Mouse (Mus musculus) liver, embryonic 15.5 days (tissue): ENCODE results near the gene Gadd45b. TPM values are rescaled to one million over a fixed set of nuclear protein-coding genes. Genes with fewer than 3 reads are reported as not detected.

ENCODE experiments used
- ATAC-seq: fragments of 200-750 bp; cut with Nextera tagmentation; 2 replicates; pipeline ENCODE4 v1.8.0; 2017; ENCODE audit warnings: moderate number of reproducible peaks, mild to moderate bottlenecking, moderate library complexity; ENCODE audit not compliant: insufficient read depth
- H3K27ac ChIP-seq: fragments of 300-500 bp; sonication (generic); replicated peaks from 2 replicates; pipeline ENCODE4 v1.5.1; 2015; ENCODE audit warnings: mild to moderate bottlenecking, inconsistent platforms
- H3K27me3 ChIP-seq: fragments of 300-500 bp; sonication (generic); 2 replicates; pipeline ENCODE4 v1.6.1; 2015; ENCODE audit warnings: mild to moderate bottlenecking, inconsistent platforms
- H3K36me3 ChIP-seq: fragments of 300-500 bp; sonication (generic); replicated peaks from 2 replicates; pipeline ENCODE4 v1.6.1; 2015; ENCODE audit warnings: moderate library complexity, mild to moderate bottlenecking, inconsistent platforms
- H3K4me1 ChIP-seq: fragments of 300-500 bp; sonication (generic); replicated peaks from 2 replicates; pipeline ENCODE4 v1.6.1; 2015; ENCODE audit warnings: inconsistent platforms
- H3K4me2 ChIP-seq: fragments of 300-500 bp; sonication (generic); 2 replicates; pipeline ENCODE4 v1.6.1; 2015; ENCODE audit warnings: moderate library complexity, mild to moderate bottlenecking, inconsistent platforms
- H3K4me3 ChIP-seq: fragments of 300-500 bp; sonication (generic); replicated peaks from 2 replicates; pipeline ENCODE4 v1.5.1; 2015; ENCODE audit warnings: mild to moderate bottlenecking, inconsistent platforms
- H3K9ac ChIP-seq: fragments of 300-500 bp; sonication (generic); 2 replicates; pipeline ENCODE4 v1.6.1; 2015; ENCODE audit warnings: moderate library complexity, mild to moderate bottlenecking, inconsistent platforms
- H3K9me3 ChIP-seq: fragments of 300-500 bp; sonication (generic); replicated peaks from 2 replicates; pipeline ENCODE4 v1.6.1; 2016; ENCODE audit warnings: inconsistent platforms
- WGBS: fragments of 180-500 bp; shearing (Covaris S2); methylation state at CpG from one replicate; pipeline ENCODE4 v1.1.7; 2015; ENCODE audit warnings: mixed read lengths; ENCODE audit not compliant: insufficient replicate concordance; 5-methylcytosine and 5-hydroxymethylcytosine counted together
- polyA plus RNA-seq: library from polyadenylated mRNA; unstranded; fragments of >200 nt; fragmentation: Nextera tagmentation; extraction: Ambion mirVana; gene quantifications from 2 replicates; pipeline ENCODE4 v1.2.1, GENCODE M21; 2015

The Gadd45b gene
- polyA plus RNA-seq, 1 experiment from 2014 or later = 4.0 TPM

- no peaks in the 10 kb centered on the region for H3K9me3 ChIP-seq
- no peaks in the 10 kb centered on the region for H3K36me3 ChIP-seq
- H3K4me3 ChIP-seq = no peak overlapping the region
- H3K9ac ChIP-seq = no peak overlapping the region
- 12% methylated on average over 6 of the region's 6 CpGs for WGBS
- H3K4me2 ChIP-seq = no peak overlapping the region
- H3K27me3 ChIP-seq = peaks cover 6% of the 10 kb centered on the region; the same call in 1 of the 2 replicates
- H3K4me1 ChIP-seq = peaks cover 32% of the 10 kb centered on the region
- no peak for ATAC-seq
- H3K27ac ChIP-seq = no peak overlapping the region
Observed at GRCm38 (mm10) chr10:80948570-80948969, 18.7 kb downstream of the Gadd45b start.

GRCm38 (mm10) chr10:80949081-80949480 is 19.2 kb downstream of the Gadd45b start:
- Histone ChIP-seq H3K9me3 (no peaks in the 10 kb centered on the region), H3K27me3 (peaks cover 6% of the 10 kb centered on the region; the same call in 1 of the 2 replicates)
- WGBS = 65% methylated on average over 3 of the region's 3 CpGs

DNA sequence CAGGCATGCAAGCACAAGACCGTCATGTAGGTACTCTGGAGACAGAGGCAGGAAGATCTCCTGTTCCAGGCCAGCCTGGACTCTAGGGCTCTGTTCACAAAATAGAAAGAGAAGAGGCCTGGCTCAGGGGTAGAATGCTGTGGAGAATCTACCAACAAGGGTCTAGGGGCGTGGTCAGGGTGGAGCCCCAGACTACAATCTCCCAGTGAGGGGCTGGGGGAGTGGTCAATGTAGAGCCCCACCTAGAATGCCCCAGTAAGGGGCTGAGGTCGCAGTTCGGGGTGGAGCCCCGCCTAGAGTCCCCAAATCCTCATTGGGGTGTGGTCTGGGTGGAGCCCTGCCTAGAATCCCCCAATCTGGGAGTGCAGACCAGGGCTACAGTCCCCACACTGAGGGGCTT is 20.4 kb downstream of the Gadd45b start:
- Histone ChIP-seq H3K4me1 (peaks cover 36% of the 10 kb centered on the region), H3K9ac (no peak overlapping the region), H3K4me3 (no peak overlapping the region), H3K4me2 (no peak overlapping the region), H3K9me3 (no peaks in the 10 kb centered on the region), H3K27ac (no peak overlapping the region), H3K36me3 (no peaks in the 10 kb centered on the region), H3K27me3 (peaks cover 6% of the 10 kb centered on the region; the same call in 1 of the 2 replicates)
- WGBS = 22% methylated on average over 5 of the region's 5 CpGs
- ATAC-seq = no peak

More at GRCm38 (mm10) chr10:80949081-80949480, 19.2 kb downstream of the Gadd45b start:
- Histone ChIP-seq H3K36me3 (no peaks in the 10 kb centered on the region), H3K4me1 (peaks cover 32% of the 10 kb centered on the region), H3K4me3 (no peak overlapping the region), H3K9ac (no peak overlapping the region), H3K4me2 (no peak overlapping the region), H3K27ac (no peak overlapping the region)
- no peak for ATAC-seq

DNA sequence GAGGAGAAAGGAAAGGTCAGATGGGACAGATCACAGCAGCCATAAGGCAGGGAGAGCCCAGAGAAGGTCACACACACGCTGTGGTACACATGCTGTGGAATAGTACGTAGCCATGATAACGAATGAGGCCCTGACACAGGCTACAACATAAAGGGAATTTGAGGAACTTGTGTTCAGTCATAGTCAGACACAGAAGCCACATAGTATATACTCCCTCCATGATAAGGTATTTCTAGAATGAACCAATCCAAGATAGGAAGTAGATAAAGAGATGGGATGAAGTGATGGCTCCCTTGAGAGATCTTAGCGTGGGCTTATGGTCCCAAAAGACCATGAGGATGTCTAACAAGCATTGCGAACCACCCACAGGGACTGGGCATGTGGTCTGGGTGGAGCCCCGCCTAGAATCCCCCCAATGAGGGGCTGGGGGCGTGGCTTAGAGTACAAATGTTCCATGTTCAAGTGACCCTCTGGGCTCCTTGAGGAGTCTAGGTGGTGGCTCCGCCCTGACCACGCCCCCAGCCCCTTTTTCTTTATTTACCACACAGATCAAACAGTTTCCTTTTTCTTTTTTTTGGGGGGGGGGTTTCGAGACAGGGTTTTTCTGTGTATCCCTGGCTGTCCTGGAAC is 22.0 kb downstream of the Gadd45b start:
- Histone ChIP-seq H3K4me2 (no peak overlapping the region), H3K36me3 (no peaks in the 10 kb centered on the region), H3K4me1 (peaks cover 36% of the 10 kb centered on the region), H3K4me3 (no peak overlapping the region), H3K27ac (no peak overlapping the region), H3K9me3 (no peaks in the 10 kb centered on the region), H3K27me3 (peaks cover 6% of the 10 kb centered on the region; the same call in 1 of the 2 replicates), H3K9ac (no peak overlapping the region)
- no peak for ATAC-seq
- WGBS = 54% methylated on average over 10 of the region's 10 CpGs

DNA sequence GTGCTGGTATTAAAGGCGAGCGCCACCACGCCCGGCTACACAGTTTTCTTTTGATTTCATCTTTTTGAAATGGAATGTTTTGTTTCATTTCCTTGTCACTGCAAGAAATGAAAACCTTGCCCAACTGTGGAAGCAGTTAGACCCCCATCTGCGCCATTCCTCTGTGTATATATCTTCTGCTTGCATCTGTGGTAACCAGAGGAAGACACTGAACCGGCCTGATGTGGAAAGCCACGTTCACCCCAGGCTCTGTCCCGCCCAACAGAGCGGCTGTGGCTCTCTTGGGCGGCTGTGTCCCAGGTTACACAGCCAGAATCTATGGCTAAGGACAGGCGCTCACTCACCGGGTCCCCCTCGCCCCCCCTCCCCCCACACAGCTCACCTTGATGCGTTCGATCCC is 22.6 kb downstream of the Gadd45b start:
- H3K4me2 ChIP-seq = no peak overlapping the region
- no peaks in the 10 kb centered on the region for H3K36me3 ChIP-seq
- H3K27ac ChIP-seq = no peak overlapping the region
- H3K4me1 ChIP-seq = peaks cover 36% of the 10 kb centered on the region
- H3K9ac ChIP-seq = no peak overlapping the region
- H3K4me3 ChIP-seq = no peak overlapping the region
- WGBS = 47% methylated on average over 15 of the region's 15 CpGs
- ATAC-seq = no peak
- peaks cover 6% of the 10 kb centered on the region; the same call in 1 of the 2 replicates for H3K27me3 ChIP-seq
- H3K9me3 ChIP-seq = no peaks in the 10 kb centered on the region

DNA sequence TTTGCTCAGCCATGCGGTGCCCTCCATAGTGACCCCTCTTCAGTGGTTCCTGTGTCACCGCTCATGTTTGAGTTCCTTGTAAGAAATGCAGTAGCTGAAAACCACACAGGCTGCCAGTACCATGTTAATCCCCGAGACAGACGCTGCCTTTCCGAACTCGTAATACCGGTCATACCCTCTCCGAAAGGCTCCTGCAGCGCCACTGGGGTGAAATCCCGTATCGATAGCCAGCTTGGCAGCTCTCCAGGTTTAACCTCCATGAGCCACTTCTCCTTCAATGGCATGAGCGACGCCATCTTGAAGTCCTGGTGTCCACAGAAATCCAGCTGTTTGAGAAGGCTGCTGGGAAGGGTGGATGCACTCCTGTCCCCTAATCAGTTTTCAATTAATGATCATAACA is 24.5 kb downstream of the Gadd45b start:
- H3K9ac ChIP-seq = no peak overlapping the region
- H3K4me2 ChIP-seq = no peak overlapping the region
- ATAC-seq = no peak
- 78% methylated on average over 13 of the region's 13 CpGs for WGBS
- peaks cover 18% of the 10 kb centered on the region for H3K4me1 ChIP-seq
- H3K4me3 ChIP-seq = no peak overlapping the region
- no peaks in the 10 kb centered on the region for H3K9me3 ChIP-seq
- H3K27ac ChIP-seq = no peak overlapping the region
- peaks cover 6% of the 10 kb centered on the region; the same call in 1 of the 2 replicates for H3K27me3 ChIP-seq
- no peaks in the 10 kb centered on the region for H3K36me3 ChIP-seq

GRCm38 (mm10) chr10:80954843-80955242 is 25.0 kb downstream of the Gadd45b start:
- H3K4me1 ChIP-seq = peaks cover 16% of the 10 kb centered on the region
- no peak overlapping the region for H3K9ac ChIP-seq
- no peaks in the 10 kb centered on the region for H3K9me3 ChIP-seq
- WGBS = 49% methylated on average over 6 of the region's 6 CpGs
- no peak overlapping the region for H3K4me2 ChIP-seq
- no peaks in the 10 kb centered on the region for H3K36me3 ChIP-seq
- no peak overlapping the region for H3K27ac ChIP-seq
- H3K27me3 ChIP-seq = peaks cover 6% of the 10 kb centered on the region; the same call in 1 of the 2 replicates
- no peak for ATAC-seq
- H3K4me3 ChIP-seq = no peak overlapping the region

- H3K27ac ChIP-seq = no peak overlapping the region
- no peak overlapping the region for H3K4me2 ChIP-seq
- no peak overlapping the region for H3K4me3 ChIP-seq
- H3K27me3 ChIP-seq = peaks cover 6% of the 10 kb centered on the region; the same call in 1 of the 2 replicates
- H3K9me3 ChIP-seq = no peaks in the 10 kb centered on the region
- 23% methylated on average over 9 of the region's 9 CpGs for WGBS
- H3K36me3 ChIP-seq = no peaks in the 10 kb centered on the region
- H3K9ac ChIP-seq = no peak overlapping the region
- no peak for ATAC-seq
- H3K4me1 ChIP-seq = peaks cover 10% of the 10 kb centered on the region
Observed at GRCm38 (mm10) chr10:80955536-80955935, 25.7 kb downstream of the Gadd45b start.

- peaks cover 14% of the 10 kb centered on the region for H3K4me1 ChIP-seq
- no peak overlapping the region for H3K9ac ChIP-seq
- H3K27me3 ChIP-seq = peaks cover 6% of the 10 kb centered on the region; the same call in 1 of the 2 replicates
- H3K4me2 ChIP-seq = no peak overlapping the region
- no peak overlapping the region for H3K4me3 ChIP-seq
- ATAC-seq = no peak
- no peaks in the 10 kb centered on the region for H3K36me3 ChIP-seq
- WGBS = 82% methylated on average over 8 of the region's 8 CpGs
- no peak overlapping the region for H3K27ac ChIP-seq
- H3K9me3 ChIP-seq = no peaks in the 10 kb centered on the region
Observed at GRCm38 (mm10) chr10:80956385-80956784, 26.5 kb downstream of the Gadd45b start.

- no peak overlapping the region for H3K4me3 ChIP-seq
- ATAC-seq = no peak
- no peak overlapping the region for H3K27ac ChIP-seq
- peaks cover 6% of the 10 kb centered on the region; the same call in 1 of the 2 replicates for H3K27me3 ChIP-seq
- no peak overlapping the region for H3K4me2 ChIP-seq
- no peaks in the 10 kb centered on the region for H3K36me3 ChIP-seq
- no peaks in the 10 kb centered on the region for H3K9me3 ChIP-seq
- H3K4me1 ChIP-seq = peaks cover 16% of the 10 kb centered on the region
- 61% methylated on average over 6 of the region's 6 CpGs for WGBS
- no peak overlapping the region for H3K9ac ChIP-seq
Observed at GRCm38 (mm10) chr10:80956901-80957300, 27.0 kb downstream of the Gadd45b start.

GRCm38 (mm10) chr10:80957791-80958190 is 27.9 kb downstream of the Gadd45b start:
- no peak overlapping the region for H3K9ac ChIP-seq
- no peak for ATAC-seq
- WGBS = 55% methylated on average over 4 of the region's 4 CpGs
- H3K9me3 ChIP-seq = no peaks in the 10 kb centered on the region
- no peaks in the 10 kb centered on the region for H3K36me3 ChIP-seq
- no peak overlapping the region for H3K27ac ChIP-seq
- no peak overlapping the region for H3K4me3 ChIP-seq
- peaks cover 6% of the 10 kb centered on the region; the same call in 1 of the 2 replicates for H3K27me3 ChIP-seq
- no peak overlapping the region for H3K4me2 ChIP-seq
- peaks cover 18% of the 10 kb centered on the region for H3K4me1 ChIP-seq
